Mouse (Mus musculus) embryonic stem cell, embryonic (primary cell): ENCODE results near the gene Gm11437.

Experiments used
- CTCF ChIA-PET, 4 experiments: fragments of 300-600 bp in 2 of 4; fragments of 350-600 bp in 2 of 4; sonication (Branson Sonifier 250); formaldehyde crosslinking; loops; one replicate each; lab custom pipeline; 2022; ENCODE audit warnings: inconsistent platforms in 2 of 4; lab: Charles Lee
- POLR2A ChIA-PET, 4 experiments: fragments of 300-600 bp in 2 of 4; fragments of 350-600 bp in 2 of 4; sonication (Branson Sonifier 250); formaldehyde crosslinking; loops; one replicate each; lab custom pipeline; 2022; ENCODE audit warnings: antibody characterized with exemption in 4 of 4, inconsistent platforms in 1 of 4; lab: Charles Lee

Gene Gm11437

DNA sequence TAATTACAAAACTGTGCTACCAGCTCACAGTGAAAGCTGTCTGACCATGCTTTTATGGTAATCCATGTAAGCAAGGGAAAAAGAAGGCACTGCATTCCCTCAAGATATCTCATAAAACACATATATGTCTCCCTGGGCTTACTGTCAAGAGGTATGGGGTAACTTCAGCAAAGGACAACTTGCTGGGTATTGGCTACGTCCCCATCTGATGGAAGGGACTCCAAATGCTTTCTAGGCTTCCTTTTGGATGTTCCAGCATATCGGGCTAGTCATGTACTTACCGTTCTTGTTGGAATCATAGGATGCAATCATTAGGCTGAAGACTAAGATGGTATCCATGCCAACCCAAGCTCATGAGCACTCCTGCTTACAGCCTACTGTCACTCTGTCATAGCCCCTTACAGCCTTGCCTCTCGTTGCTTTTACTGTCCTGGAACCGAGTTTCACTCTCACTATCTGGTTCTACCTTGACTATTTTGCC, at the start of gene Gm11437:
TSS of gene Gm11437 (minus strand) at position 431 of the 481 bp plus-strand sequence.
- CTCF ChIA-PET: no interaction called here
- POLR2A ChIA-PET: interaction anchor here in 2 of 4 experiments (0.5 to 1.6 kb wide), 3 partner anchors 9 to 39 kb away, joined by 3 to 6 read pairs (median 4); no protein-coding TSS in a partner anchor

DNA sequence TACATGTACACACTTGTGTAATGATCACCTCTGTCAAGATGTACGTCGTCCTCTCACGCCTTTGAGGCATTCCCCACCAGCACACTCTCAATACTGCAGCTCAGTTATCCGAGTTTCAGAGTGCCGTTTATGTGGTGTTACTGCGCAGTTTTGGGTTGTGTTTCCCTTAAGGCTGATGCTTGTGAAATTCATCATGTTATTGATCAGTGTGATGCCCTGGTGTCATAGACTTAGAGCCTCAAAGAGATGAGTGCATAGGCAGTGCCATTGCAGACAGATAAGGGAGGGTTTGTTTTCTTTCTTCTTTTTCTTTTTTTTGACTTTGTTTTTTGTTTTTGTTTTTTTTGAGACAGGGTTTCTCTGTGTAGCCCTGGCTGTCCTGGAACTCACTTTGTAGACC, 43.6 kb upstream of the Gm11437 start:
- POLR2A ChIA-PET: interaction anchor here in 1 of 4 experiments (0.7 to 1.2 kb wide), 2 partner anchors 22 to 32 kb away, joined by 3 read pairs; no protein-coding TSS in a partner anchor
- CTCF ChIA-PET: no interaction called here

DNA sequence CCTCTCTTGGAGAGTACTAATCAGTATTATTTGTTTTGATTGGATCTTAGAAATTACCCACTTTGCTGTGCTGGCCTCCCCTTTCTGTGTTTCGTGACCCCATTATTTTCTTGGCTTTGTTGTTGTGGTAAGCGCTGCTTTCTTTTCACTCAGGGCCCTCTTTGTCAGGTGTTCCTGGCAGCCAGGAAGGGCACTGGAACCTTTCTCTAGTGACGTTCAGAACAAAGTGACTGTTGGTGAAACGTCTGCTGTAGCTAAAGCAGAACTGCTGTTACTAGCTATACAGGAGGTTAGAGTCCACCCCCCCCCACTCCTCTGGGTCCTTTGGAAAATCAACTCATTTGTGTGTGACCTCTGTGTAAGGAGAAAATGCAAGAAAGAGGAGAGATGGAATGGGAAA, 38.5 kb upstream of the Gm11437 start:
- ChIA-PET POLR2A (no interaction called here), CTCF (interaction anchor here in 1 of 4 experiments (0.6 kb wide), 1 partner anchor 560 kb away, joined by 4 read pairs; no protein-coding TSS in a partner anchor)

DNA sequence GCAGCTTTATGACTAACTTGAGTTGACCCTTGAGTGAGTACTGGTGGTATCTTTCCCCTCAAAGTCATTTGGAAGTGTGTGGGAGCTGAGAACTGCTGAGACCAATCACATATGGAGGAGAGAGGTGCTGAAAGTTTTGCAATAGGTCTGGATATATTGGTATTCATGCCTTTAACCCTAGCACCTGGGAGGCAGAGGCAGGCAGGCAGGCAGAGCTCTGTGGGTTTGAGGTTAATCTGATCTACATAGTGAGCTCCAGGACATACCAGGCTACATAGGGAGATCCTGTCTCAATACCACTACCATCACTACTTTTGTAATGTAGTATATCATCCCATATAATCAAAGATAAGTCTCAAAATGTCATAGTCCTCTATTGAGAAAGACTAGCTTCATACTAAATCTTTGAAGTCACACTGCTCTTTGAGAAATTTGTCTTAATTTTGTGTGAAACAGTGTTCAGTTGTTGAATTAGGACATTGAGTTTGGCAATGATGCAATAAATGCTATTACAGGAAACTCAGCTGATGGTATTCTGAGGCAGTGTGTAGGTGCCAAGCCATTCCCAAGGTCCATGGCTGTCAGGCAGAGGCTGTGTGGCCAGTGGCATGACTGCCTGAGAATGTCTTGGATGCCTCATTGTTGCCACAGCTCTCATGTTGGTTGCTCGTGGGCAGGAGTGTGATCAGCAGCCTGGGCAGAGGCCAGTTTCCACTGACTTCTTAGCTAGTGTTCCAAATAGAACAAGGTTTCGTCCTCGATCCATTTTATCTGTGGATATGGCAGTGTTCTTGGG, 30.5 kb upstream of the Gm11437 start:
- ChIA-PET POLR2A (no interaction called here), CTCF (no interaction called here)

DNA sequence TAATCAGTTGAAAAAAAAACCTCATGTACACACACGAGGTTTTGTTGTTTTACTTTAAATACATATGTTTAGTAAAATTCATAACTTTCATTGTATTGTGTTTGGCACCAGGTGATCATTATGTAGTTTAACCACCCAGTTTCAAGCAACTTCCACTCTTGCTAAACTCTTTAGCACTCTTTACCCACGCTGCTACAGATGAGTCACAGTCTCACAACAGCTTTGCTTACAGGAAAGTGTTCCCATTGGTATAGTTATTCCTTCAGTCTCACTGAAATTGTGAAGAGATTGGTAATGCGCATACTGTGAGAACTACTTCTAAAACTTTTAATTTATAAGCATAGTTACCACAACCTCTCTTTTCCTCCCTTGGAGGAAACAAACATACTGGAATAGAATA, 27.5 kb upstream of the Gm11437 start:
- POLR2A ChIA-PET: no interaction called here

DNA sequence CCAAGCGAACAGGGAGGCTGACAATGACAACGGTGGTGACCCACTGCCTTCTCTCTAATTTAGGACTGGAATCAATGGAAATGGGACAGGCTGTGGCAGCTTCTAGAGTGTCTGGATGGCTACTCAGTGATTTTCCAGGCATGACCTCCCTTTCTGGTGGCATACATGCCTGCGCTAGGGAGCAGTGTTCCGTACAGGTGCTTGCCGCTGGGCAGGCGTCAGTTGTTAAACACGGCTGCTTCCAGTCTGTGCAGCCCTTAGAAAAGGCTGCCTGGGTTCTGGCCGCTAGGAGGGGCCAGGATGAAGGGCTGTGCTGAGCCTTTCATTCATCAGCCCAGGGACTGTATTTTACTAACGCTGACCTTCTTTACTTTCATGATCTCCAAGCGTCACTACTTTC, 26.0 kb upstream of the Gm11437 start:
- ChIA-PET POLR2A (interaction anchor here in 1 of 4 experiments (1.4 to 1.7 kb wide), 3 partner anchors 11 to 14 kb away, joined by 3 to 8 read pairs (median 3); no protein-coding TSS in a partner anchor), CTCF (no interaction called here)

More for the DNA sequence above, 27.5 kb upstream of the Gm11437 start:
- CTCF ChIA-PET: no interaction called here

DNA sequence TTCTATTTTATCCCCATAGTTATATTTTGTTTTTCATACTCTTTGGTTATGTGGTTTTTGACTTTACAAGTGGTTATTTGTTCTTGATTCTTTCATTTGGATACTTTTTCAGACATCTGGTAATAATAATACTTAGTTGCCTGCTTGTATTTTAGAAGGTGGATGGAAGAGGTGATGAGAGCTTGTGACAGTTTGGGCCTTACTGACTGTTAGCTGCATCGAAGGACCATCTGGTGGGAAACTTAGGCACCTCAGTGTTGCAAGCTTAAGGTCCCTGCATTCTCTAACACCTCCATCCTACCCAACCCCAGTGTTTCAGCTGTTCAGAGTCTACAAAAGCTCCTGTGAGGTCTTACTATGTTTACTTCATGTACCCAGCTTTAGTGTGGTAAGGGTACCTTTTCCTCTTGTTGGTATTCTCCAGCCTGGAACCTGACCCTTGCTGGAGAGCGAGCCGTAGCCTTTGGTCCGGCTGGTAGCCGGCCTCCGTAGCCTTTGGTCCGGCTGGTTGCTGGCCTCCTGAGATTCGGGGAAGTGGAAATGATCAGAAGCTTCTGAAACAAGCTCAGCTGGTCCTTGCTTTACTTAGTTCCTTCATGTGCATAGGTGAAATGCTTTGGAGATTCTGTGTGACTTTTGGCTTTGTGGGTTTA, 23.4 kb upstream of the Gm11437 start:
- POLR2A ChIA-PET: interaction anchor here in 3 of 4 experiments (0.6 to 1.3 kb wide), 6 partner anchors 9 to 161 kb away, joined by 3 to 7 read pairs (median 4); no protein-coding TSS in a partner anchor
- CTCF ChIA-PET: interaction anchor here in 1 of 4 experiments (0.6 kb wide), 2 partner anchors 12 to 1374 kb away, joined by 3 to 5 read pairs; no protein-coding TSS in a partner anchor

DNA sequence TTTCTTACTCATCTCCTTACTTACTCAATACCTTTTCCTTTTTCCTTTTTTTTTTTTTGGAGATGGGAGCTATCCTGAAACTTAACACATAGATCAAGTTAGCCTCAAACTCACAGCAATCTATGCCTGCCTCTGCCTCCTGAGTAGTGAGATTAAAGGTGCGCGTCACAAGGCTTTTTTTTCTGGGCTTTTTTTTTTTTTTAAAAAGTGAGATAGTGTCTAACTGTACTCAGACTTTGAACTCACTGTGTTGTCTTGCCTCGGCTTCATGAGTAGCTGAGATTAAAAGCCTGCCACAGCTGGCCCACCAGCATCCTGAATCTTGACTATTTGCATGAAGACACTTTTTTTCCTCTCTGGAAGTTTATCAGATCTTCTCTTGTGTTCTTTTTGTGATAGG, 21.3 kb upstream of the Gm11437 start:
- POLR2A ChIA-PET: interaction anchor here in 2 of 4 experiments (0.6 to 1.7 kb wide), 4 partner anchors 8 to 22 kb away, joined by 3 to 9 read pairs (median 4); no protein-coding TSS in a partner anchor
- CTCF ChIA-PET: interaction anchor here in 1 of 4 experiments (0.6 kb wide), 1 partner anchor 219 kb away, joined by 7 read pairs; no protein-coding TSS in a partner anchor

DNA sequence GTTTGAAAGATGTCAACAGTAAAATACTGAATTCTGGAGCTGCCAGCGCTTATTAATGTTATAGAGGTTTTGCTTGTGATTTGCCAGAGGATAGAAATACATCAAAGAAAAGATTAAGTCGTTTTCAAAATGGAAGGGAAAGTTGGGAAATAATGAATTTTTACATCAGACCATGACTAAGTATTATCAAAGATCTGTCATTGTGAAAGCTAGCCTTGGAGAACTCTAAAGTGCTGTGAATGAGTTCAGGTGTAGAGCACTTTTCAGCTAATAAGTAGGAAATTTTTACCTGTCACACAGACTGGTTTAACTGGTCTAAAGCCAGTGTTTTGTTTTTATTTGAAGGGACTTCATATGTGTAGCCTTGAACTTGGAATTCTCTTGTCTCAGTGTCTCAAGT, 14.0 kb upstream of the Gm11437 start:
- ChIA-PET POLR2A (interaction anchor here in 2 of 4 experiments (0.5 to 1.8 kb wide), 4 partner anchors 9 to 31 kb away, joined by 3 to 7 read pairs (median 3); no protein-coding TSS in a partner anchor), CTCF (interaction anchor here in 1 of 4 experiments (0.6 kb wide), 1 partner anchor 61 kb away, joined by 12 read pairs; no protein-coding TSS in a partner anchor)

DNA sequence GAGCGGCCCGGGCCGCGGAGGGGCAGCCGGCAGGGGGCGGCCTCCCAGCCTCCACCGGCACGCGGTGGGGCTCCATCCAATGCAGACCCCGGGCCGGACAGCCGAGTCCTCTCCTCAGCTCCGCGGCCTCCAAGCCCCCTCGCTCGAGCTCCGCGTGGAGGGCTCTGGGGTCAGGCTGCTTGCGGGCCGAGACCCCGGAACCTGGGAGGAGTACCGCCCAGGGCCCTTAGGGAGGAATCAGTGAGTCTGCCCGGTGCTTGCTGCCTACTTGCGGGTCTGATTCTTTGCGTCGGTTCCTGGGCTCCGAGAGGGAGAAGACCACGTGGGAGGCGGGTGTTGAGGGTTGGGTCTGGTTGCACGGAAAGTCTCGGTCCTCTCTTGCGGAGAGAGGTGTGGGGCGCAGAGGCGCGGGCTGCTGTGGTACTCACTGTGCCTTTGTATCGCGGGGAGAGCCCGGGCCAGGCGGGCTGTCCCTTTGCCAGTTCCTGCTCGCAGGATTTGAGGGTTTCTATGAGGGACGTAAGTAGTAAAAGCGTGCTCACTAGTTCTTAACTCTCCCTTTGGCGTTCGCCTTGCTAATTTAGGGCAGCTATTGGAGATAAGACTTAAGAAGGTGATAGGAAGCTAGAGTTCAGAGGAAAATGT, 12.8 kb upstream of the Gm11437 start:
- POLR2A ChIA-PET: interaction anchor here in 3 of 4 experiments (0.6 to 2.5 kb wide), 10 partner anchors 9 to 639 kb away, joined by 3 to 9 read pairs (median 4); partner anchors contain the start of genes Aatf (in 1 of the 3), Acaca (in 1 of the 3), Ddx52 (in 1 of the 3) and Mrm1 (in 1 of the 3)
- CTCF ChIA-PET: interaction anchor here in 3 of 4 experiments (0.6 to 1.5 kb wide), 7 partner anchors 35 to 106 kb away, joined by 3 read pairs; partner anchors contain the start of genes Acaca (in 1 of the 3) and Tada2a (in 1 of the 3)

DNA sequence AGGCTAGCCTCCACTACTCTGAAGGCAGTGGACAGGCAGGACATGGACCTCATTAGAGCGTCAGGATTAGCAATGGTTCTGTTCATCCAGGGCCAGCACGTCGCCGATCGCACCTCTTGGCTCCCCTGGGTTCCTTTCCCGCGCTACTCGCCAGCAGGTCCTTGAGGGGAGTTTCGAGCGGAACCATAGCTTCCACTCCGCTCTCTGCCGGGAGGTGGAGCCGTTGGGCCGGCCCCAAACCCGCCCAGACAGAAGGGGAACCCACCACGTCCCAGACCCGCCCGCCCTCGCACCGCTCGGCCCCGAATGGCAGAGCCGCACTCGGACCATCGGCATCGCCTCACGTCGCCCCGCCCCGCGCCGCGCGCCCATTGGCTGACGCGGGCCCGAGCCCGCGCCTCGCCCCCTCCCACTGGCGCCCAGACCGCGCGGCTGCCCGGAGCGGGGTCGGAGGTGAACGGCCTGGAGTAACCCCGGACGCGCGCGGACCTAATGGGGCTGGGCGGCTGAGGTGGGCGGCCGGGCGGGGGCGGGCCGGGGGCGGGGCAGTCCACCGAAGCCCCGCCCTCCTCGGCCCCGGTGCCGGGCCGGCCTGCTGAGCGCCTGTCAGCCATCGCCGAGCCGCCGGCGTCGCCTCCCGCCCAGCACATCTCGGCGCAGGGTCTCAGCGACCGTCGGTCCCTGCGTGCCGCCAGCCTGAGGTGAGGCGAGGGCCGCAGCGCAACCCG, 12.1 kb upstream of the Gm11437 start:
- CTCF ChIA-PET: interaction anchor here (0.5 to 1.5 kb wide), 15 partner anchors 11 to 685 kb away, joined by 3 to 13 read pairs (median 3); partner anchors contain the start of genes Aatf (in 1 of the 4), Acaca (in 1 of the 4) and Tada2a (in 1 of the 4)
- POLR2A ChIA-PET: interaction anchor here in 3 of 4 experiments (0.6 to 2.5 kb wide), 22 partner anchors 10 to 640 kb away, joined by 3 to 9 read pairs (median 3); partner anchors contain the start of genes Aatf (in 1 of the 3), Acaca (in 1 of the 3), Ddx52 (in 1 of the 3) and Mrm1 (in 1 of the 3)

DNA sequence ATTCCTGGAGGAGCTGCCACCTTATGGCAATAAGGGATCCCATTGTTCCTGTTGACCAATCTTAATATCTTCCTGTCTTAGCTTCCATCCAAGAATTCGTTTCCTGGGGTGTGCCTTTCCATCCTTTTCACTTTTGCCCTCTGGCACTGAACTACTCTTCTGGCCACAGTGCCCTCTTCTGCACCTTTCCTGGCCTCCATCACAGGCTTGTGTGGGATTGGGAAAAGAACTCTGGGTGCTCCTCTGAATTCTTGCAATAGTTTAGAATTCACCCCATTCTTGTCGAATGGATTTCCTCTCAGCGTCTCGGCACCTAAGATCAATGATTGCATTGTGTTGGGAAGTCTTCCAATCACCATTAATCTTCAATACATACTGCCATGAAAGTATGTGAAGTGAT, 11.3 kb upstream of the Gm11437 start:
- CTCF ChIA-PET: interaction anchor here (0.6 to 1.2 kb wide), 10 partner anchors 10 to 639 kb away, joined by 3 to 8 read pairs (median 3); partner anchors contain the start of gene Aatf (in 1 of the 4)

DNA sequence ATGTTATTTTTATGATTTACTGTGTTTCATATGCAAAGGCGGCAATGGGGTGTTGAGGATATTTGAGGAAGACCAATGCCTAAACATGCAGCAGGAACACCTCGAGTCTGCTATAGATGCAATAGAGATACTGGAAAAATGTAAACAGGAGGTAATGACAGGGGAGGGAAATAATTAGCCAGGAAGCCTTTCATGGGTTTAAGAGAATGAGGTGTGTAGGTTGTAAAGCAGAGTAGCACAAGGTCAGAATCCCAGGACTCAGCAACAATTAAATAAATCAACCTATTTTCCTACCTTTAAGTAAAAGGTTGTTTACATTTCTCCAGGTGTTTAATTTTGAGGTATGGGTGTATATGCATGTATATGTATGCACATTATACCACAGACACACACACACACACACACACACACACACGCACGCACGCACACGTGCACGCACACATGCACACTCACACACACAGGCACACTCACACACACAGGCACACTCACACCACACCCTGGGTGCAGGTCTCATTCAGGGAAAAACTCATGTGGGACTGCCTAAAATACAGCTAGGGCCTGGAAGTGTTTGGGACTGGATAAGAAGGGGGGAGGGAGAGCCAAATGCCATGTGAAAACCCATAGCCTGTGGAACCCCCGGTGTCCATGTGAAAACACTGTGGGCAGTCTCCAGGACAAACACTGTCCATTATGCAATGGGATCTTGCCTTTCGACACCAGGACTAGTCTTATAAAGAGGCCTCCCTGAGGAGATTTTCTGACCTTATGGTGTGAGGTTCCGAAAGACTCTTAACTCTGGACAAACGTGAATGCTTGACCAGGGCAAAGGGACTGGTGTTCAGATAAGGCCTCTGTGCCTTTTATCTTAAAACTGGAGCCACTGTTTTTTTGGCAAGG, 5.5 kb upstream of the Gm11437 start:
- CTCF ChIA-PET: no interaction called here
- POLR2A ChIA-PET: interaction anchor here in 1 of 4 experiments (0.7 to 1.0 kb wide), 2 partner anchors 10 to 118 kb away, joined by 3 to 4 read pairs; no protein-coding TSS in a partner anchor

More for the DNA sequence above, 11.3 kb upstream of the Gm11437 start:
- POLR2A ChIA-PET: interaction anchor here in 3 of 4 experiments (0.6 to 2.5 kb wide), 18 partner anchors 11 to 641 kb away, joined by 3 to 9 read pairs (median 3); partner anchors contain the start of genes Aatf (in 1 of the 3) and Mrm1 (in 1 of the 3)

DNA sequence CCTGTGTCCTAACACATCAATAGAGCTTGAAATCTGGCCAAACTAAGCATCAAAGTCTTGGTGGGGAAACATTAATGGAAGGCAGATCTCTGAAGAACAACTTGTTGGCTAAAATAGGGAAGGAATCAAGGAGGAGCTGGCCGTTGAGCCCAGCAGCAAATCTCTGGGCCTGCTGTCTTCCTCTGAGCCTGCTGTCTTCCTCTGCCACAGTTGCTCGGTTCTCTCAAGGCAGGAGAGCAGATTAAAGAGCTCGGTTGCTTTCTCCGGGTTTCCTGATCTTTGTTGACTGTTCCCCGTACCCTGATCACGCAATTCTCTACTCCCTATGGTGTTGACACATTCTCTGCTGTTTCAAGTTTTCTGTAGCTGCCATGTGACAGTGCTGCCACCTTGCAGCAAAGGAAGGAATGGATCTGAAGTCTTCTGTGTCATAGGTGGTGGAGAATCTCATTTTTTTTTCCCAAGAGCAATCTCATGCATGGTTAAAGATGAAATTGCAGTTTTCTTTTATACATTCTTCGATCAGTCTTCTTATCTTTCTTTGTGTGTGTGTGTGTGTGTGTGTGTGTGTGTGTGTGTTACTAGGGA, 1.5 kb upstream of the Gm11437 start:
- ChIA-PET CTCF (interaction anchor here in 2 of 4 experiments (0.5 to 1.3 kb wide), 3 partner anchors 10 to 1726 kb away, joined by 3 to 8 read pairs (median 3); no protein-coding TSS in a partner anchor), POLR2A (interaction anchor here (0.6 to 1.5 kb wide), 4 partner anchors 11 to 910 kb away, joined by 3 to 6 read pairs (median 4); no protein-coding TSS in a partner anchor)

DNA sequence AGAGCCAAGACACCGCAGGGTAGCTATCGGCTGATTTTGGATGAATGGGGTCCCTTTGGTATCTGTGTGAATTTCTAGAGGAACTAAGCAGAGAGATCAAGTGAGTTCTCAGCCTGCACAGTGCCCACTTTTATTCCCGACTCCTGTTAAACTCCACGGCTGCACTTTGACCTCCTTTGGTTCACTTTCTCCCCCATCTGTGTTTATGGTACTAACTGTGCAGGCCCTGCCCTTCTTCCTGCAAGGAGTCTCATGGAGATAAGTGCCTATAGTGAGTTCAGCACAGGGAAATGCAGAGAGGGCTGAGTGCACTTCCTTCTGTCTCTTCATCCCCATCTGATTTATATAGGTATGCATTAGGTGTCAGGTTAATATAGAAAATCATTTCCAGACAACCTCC, 2.7 kb downstream of the Gm11437 start:
- ChIA-PET CTCF (no interaction called here), POLR2A (interaction anchor here in 1 of 4 experiments (0.7 kb wide), 1 partner anchor 10 kb away, joined by 3 read pairs; no protein-coding TSS in a partner anchor)
